ENCODE assay signal across 20 mouse cellular contexts in genomic region chr9:89620347-89620746, GRCm38 (mm10). TPM values are rescaled to one million over a fixed set of nuclear protein-coding genes. Genes with fewer than 3 reads are reported as not detected.
DNase-seq lines count a peak whose midpoint lies in the region; ATAC-seq lines count a peak whose summit lies in the region.
"Had no signal": no experiment of that assay in that cellular context is flagged by ENCODE, and none has a peak within 500 bp of the region (broad histone marks: within the 10 kb centered on the region; RNA-seq: fewer than 3 reads in every experiment).

No protein-coding gene starts in this region.

- no peaks in the 10 kb centered on the region for H3K36me3 ChIP-seq in forebrain, embryonic 15.5 days
- H3K36me3 ChIP-seq in forebrain, embryonic 13.5 days (ENCODE audit: poor library complexity, severe bottlenecking) = no peaks in the 10 kb centered on the region
- no peaks in the 10 kb centered on the region for H3K36me3 ChIP-seq in hindbrain, embryonic 15.5 days
- H3K36me3 ChIP-seq: intestine, embryonic 15.5 days; limb, embryonic 12.5 days; liver, embryonic 13.5 days had no signal

- no peak overlapping the region; the same call in 1 of the 2 replicates for H3K27ac ChIP-seq in forebrain, embryonic 15.5 days (replicated peaks)
- no peak overlapping the region for H3K27ac ChIP-seq in forebrain, embryonic 13.5 days
- no peak overlapping the region; the same call in 1 of the 2 replicates for H3K27ac ChIP-seq in hindbrain, embryonic 15.5 days (replicated peaks)
- H3K27ac ChIP-seq: intestine, embryonic 15.5 days; left cerebral cortex, adult 2 months; limb, embryonic 12.5 days; liver, embryonic 13.5 days had no signal

- DNase-seq in left cerebral cortex, postnatal 4 days = peak; percentile 42
- no peak for DNase-seq in left cerebral cortex, adult 18-20 months (ENCODE audit: low spot score in 2 of 2)
- DNase-seq in Muller cell, postnatal 12 days (ENCODE audit: inconsistent ontology term) = peak; percentile 62
- DNase-seq in testis, postnatal 10 days (ENCODE audit: low spot score) = no peak
- no peak for DNase-seq in left cerebral cortex, postnatal 36 days (ENCODE audit: low spot score in 2 of 2)
- DNase-seq: adrenal gland, postnatal 36 days; B cell, adult 2 months; gastrocnemius, postnatal 36 days; kidney, postnatal 14 days; liver, embryonic 13.5 days had no signal

- intact Hi-C loops in left cerebral cortex, postnatal 4 days (cut with DNase I) = no loop called here
- intact Hi-C loops in left cerebral cortex, postnatal 36 days (cut with DNase I) = no loop called here

- no peak overlapping the region for H3K9ac ChIP-seq in forebrain, embryonic 15.5 days (replicated peaks)
- no peak overlapping the region for H3K9ac ChIP-seq in forebrain, embryonic 13.5 days
- H3K9ac ChIP-seq in hindbrain, embryonic 15.5 days = peak overlapping the region; percentile 23; the same call in 1 of the 2 replicates
- H3K9ac ChIP-seq: intestine, embryonic 15.5 days; limb, embryonic 12.5 days; liver, embryonic 13.5 days had no signal

- peaks cover 15% of the 10 kb centered on the region; the same call in 1 of the 2 replicates for H3K27me3 ChIP-seq in forebrain, embryonic 15.5 days
- peaks cover 42% of the 10 kb centered on the region for H3K27me3 ChIP-seq in forebrain, embryonic 13.5 days
- H3K27me3 ChIP-seq in hindbrain, embryonic 15.5 days = 0 out of 2 replicates have a peak, but pooled peaks cover 5% of the 10 kb centered on the region

- H3K4me2 ChIP-seq in forebrain, embryonic 15.5 days (replicated peaks) = peak overlapping the region; percentile 7; the same call in 1 of the 2 replicates
- H3K4me2 ChIP-seq in forebrain, embryonic 13.5 days = no peak overlapping the region
- H3K4me2 ChIP-seq in hindbrain, embryonic 15.5 days = peak overlapping the region; percentile 92
- H3K4me2 ChIP-seq: heart, embryonic 11.5 days; intestine, embryonic 15.5 days; liver, embryonic 13.5 days had no signal

- peaks cover 29% of the 10 kb centered on the region for H3K4me1 ChIP-seq in forebrain, embryonic 15.5 days
- H3K4me1 ChIP-seq in forebrain, embryonic 13.5 days = peaks cover 18% of the 10 kb centered on the region
- peaks cover 33% of the 10 kb centered on the region for H3K4me1 ChIP-seq in hindbrain, embryonic 15.5 days (replicated peaks)
- H3K4me1 ChIP-seq: liver, embryonic 13.5 days had no signal

- H3K9me3 ChIP-seq in forebrain, embryonic 15.5 days = no peaks in the 10 kb centered on the region
- H3K9me3 ChIP-seq in forebrain, embryonic 13.5 days (replicated peaks) = no peaks in the 10 kb centered on the region
- no peaks in the 10 kb centered on the region for H3K9me3 ChIP-seq in hindbrain, embryonic 15.5 days
- H3K9me3 ChIP-seq: intestine, embryonic 15.5 days; limb, embryonic 12.5 days; liver, embryonic 13.5 days had no signal

- no peak overlapping the region for H3K4me3 ChIP-seq in forebrain, embryonic 15.5 days
- H3K4me3 ChIP-seq in forebrain, embryonic 13.5 days = no peak overlapping the region
- H3K4me3 ChIP-seq in hindbrain, embryonic 15.5 days = peak overlapping the region; percentile 54
- H3K4me3 ChIP-seq: erythroblast, embryonic 14.5 days; intestine, embryonic 15.5 days; left cerebral cortex, adult 2 months; limb, embryonic 12.5 days; liver, embryonic 13.5 days had no signal

- 11% methylated on average over 6 of the region's 6 CpGs for WGBS in forebrain, embryonic 15.5 days
- 17% methylated on average over 6 of the region's 6 CpGs for WGBS in forebrain, embryonic 13.5 days
- 24% methylated on average over 6 of the region's 6 CpGs for WGBS in hindbrain, embryonic 15.5 days

- ATAC-seq in forebrain, embryonic 15.5 days (replicated peaks) = 0 out of 2 replicates have a peak, but pooled peaks have one; percentile 26
- no peak for ATAC-seq in forebrain, embryonic 13.5 days
- ATAC-seq in hindbrain, embryonic 15.5 days (ENCODE audit: low FRiP score, low read depth) = no peak
- ATAC-seq: intestine, embryonic 15.5 days had no signal

RNA-seq across cellular contexts. Expression of gene Minar1, which starts 2.6 kb away (rescaled TPM):
- 0.78 and 0.92 TPM in 2 replicates for polyA plus RNA-seq in forebrain, embryonic 15.5 days (2015; fragmentation: Nextera tagmentation; extraction: Ambion mirVana)
- 0.19 and 0.34 TPM in 2 replicates for polyA plus RNA-seq in forebrain, embryonic 13.5 days (2015; fragmentation: Nextera tagmentation; extraction: Ambion mirVana)
- 10 to 100 TPM; 22.6 to 26.9 TPM for total RNA-seq in left cerebral cortex, postnatal 4 days (2021)
- 1 to 10 TPM; 7.2 to 7.7 TPM for total RNA-seq in left cerebral cortex, adult 18-20 months (2021)
- 4.7 and 5.7 TPM in 2 replicates for polyA plus RNA-seq in hindbrain, embryonic 15.5 days (2015; fragmentation: Nextera tagmentation; extraction: Ambion mirVana)
- total RNA-seq in left cerebral cortex, postnatal 36 days (2021) = 1 to 10 TPM; 5.4 to 6.5 TPM
- total RNA-seq: gastrocnemius, postnatal 36 days; megakaryocyte progenitor cell, adult 5-6 weeks had no signal
- polyA plus RNA-seq: erythroblast, embryonic 14.5 days; liver, embryonic 13.5 days; lung, embryonic 16.5 days had no signal

Comparison
In these comparisons a context has a peak if more than half of its experiments do, and no peak if none do; other contexts are left out.
1. DNase-seq: peak in left cerebral cortex, postnatal 4 days (single experiment) and Muller cell, postnatal 12 days (single experiment); none in left cerebral cortex, adult 18-20 months (0 of 2), testis, postnatal 10 days (single experiment) and left cerebral cortex, postnatal 36 days (0 of 2).